Comparison of ENCODE assay signal across 14 mouse cellular contexts in genomic region chr2:119019538-119019937, GRCm38 (mm10). TPM values are rescaled to one million over a fixed set of nuclear protein-coding genes. Genes with fewer than 3 reads are reported as not detected.
DNase-seq lines count a peak whose midpoint lies in the region; ATAC-seq lines count a peak whose summit lies in the region.
"Had no signal": no experiment of that assay in that cellular context is flagged by ENCODE, and none has a peak within 500 bp of the region (broad histone marks: within the 10 kb centered on the region; RNA-seq: fewer than 3 reads in every experiment).

No protein-coding gene starts in this region.

- no peak overlapping the region for H3K27ac ChIP-seq in embryonic facial prominence, embryonic 12.5 days
- H3K27ac ChIP-seq in embryonic facial prominence, embryonic 10.5 days (replicated peaks): no peak overlapping the region
- H3K27ac ChIP-seq in midbrain, embryonic 13.5 days: no peak overlapping the region; the same call in 1 of the 2 replicates
- H3K27ac ChIP-seq in midbrain, embryonic 16.5 days (ENCODE audit: low read length): no peak overlapping the region
- peak overlapping the region; percentile 77 for H3K27ac ChIP-seq in hindbrain, embryonic 13.5 days
- no peak overlapping the region; the same call in 1 of the 2 replicates for H3K27ac ChIP-seq in neural tube, embryonic 14.5 days (ENCODE audit: low read depth, low read length)
- H3K27ac ChIP-seq: left cerebral cortex, adult 2 months; liver, embryonic 13.5 days had no signal

- 71% methylated on average over 4 of the region's 4 CpGs for WGBS in embryonic facial prominence, embryonic 12.5 days
- 71% methylated on average over 4 of the region's 4 CpGs for WGBS in embryonic facial prominence, embryonic 10.5 days
- WGBS in midbrain, embryonic 13.5 days: 51% methylated on average over 4 of the region's 4 CpGs
- 37% methylated on average over 4 of the region's 4 CpGs for WGBS in midbrain, embryonic 16.5 days
- WGBS in hindbrain, embryonic 13.5 days: 60% methylated on average over 4 of the region's 4 CpGs
- 48% methylated on average over 4 of the region's 4 CpGs for WGBS in neural tube, embryonic 14.5 days

- H3K9me3 ChIP-seq in embryonic facial prominence, embryonic 12.5 days: no peaks in the 10 kb centered on the region
- H3K9me3 ChIP-seq in embryonic facial prominence, embryonic 10.5 days: 0 out of 2 replicates have a peak, but pooled peaks cover 2% of the 10 kb centered on the region
- no peaks in the 10 kb centered on the region for H3K9me3 ChIP-seq in midbrain, embryonic 13.5 days
- H3K9me3 ChIP-seq in midbrain, embryonic 16.5 days (replicated peaks; ENCODE audit: control insufficient read depth, low read length, poor library complexity, severe bottlenecking): no peaks in the 10 kb centered on the region
- H3K9me3 ChIP-seq in hindbrain, embryonic 13.5 days: no peaks in the 10 kb centered on the region
- no peaks in the 10 kb centered on the region for H3K9me3 ChIP-seq in neural tube, embryonic 14.5 days (ENCODE audit: control insufficient read depth, low read length)

- no peaks in the 10 kb centered on the region for H3K27me3 ChIP-seq in embryonic facial prominence, embryonic 12.5 days
- no peaks in the 10 kb centered on the region for H3K27me3 ChIP-seq in embryonic facial prominence, embryonic 10.5 days (replicated peaks; ENCODE audit: low read depth, poor library complexity, severe bottlenecking)
- H3K27me3 ChIP-seq in midbrain, embryonic 13.5 days: no peaks in the 10 kb centered on the region
- H3K27me3 ChIP-seq in midbrain, embryonic 16.5 days (ENCODE audit: control insufficient read depth, insufficient read depth, low read depth, low read length): no peaks in the 10 kb centered on the region
- H3K27me3 ChIP-seq in hindbrain, embryonic 13.5 days: no peaks in the 10 kb centered on the region
- H3K27me3 ChIP-seq in neural tube, embryonic 14.5 days (ENCODE audit: control insufficient read depth, insufficient read depth, low read length): no peaks in the 10 kb centered on the region
- H3K27me3 ChIP-seq: liver, embryonic 13.5 days had no signal

- ATAC-seq in embryonic facial prominence, embryonic 12.5 days (ENCODE audit: insufficient number of reproducible peaks, insufficient read depth, low FRiP score, low TSS enrichment): no peak
- no peak; the same call in 1 of the 2 replicates for ATAC-seq in midbrain, embryonic 13.5 days
- no peak for ATAC-seq in midbrain, embryonic 16.5 days
- ATAC-seq in hindbrain, embryonic 13.5 days (ENCODE audit: low FRiP score): peak; percentile 68; the same call in 1 of the 2 replicates
- ATAC-seq in neural tube, embryonic 14.5 days (ENCODE audit: low read depth): peak; percentile 38

- no peak overlapping the region for H3K9ac ChIP-seq in embryonic facial prominence, embryonic 12.5 days
- H3K9ac ChIP-seq in midbrain, embryonic 13.5 days (replicated peaks): 0 out of 2 replicates have a peak overlapping the region, but pooled peaks have one; percentile 19
- H3K9ac ChIP-seq in midbrain, embryonic 16.5 days (ENCODE audit: low read depth, low read length): no peak overlapping the region
- 0 out of 2 replicates have a peak overlapping the region, but pooled peaks have one; percentile 55 for H3K9ac ChIP-seq in hindbrain, embryonic 13.5 days
- H3K9ac ChIP-seq in neural tube, embryonic 14.5 days (replicated peaks; ENCODE audit: low read depth, low read length): no peak overlapping the region
- H3K9ac ChIP-seq: liver, embryonic 13.5 days had no signal

- no peak for DNase-seq in embryonic facial prominence, embryonic 10.5 days (ENCODE audit: low spot score)
- DNase-seq in T-cell, adult 2 months (ENCODE audit: low spot score): no peak
- DNase-seq in embryo, embryonic 9.5 days (ENCODE audit: extremely low spot score): no peak
- DNase-seq: cerebellum, adult 2 months; kidney, adult 11 months; liver, embryonic 13.5 days; lung, postnatal 14 days had no signal

- H3K4me3 ChIP-seq in embryonic facial prominence, embryonic 12.5 days: no peak overlapping the region
- no peak overlapping the region for H3K4me3 ChIP-seq in embryonic facial prominence, embryonic 10.5 days
- no peak overlapping the region for H3K4me3 ChIP-seq in midbrain, embryonic 13.5 days (replicated peaks)
- no peak overlapping the region for H3K4me3 ChIP-seq in midbrain, embryonic 16.5 days (ENCODE audit: low read depth, low read length)
- no peak overlapping the region for H3K4me3 ChIP-seq in hindbrain, embryonic 13.5 days
- H3K4me3 ChIP-seq in neural tube, embryonic 14.5 days (ENCODE audit: low read depth, low read length): no peak overlapping the region
- H3K4me3 ChIP-seq: erythroblast, embryonic 14.5 days; left cerebral cortex, adult 2 months; liver, embryonic 13.5 days had no signal

- H3K4me1 ChIP-seq in embryonic facial prominence, embryonic 12.5 days: 0 out of 2 replicates have a peak, but pooled peaks cover 5% of the 10 kb centered on the region
- peaks cover 12% of the 10 kb centered on the region for H3K4me1 ChIP-seq in embryonic facial prominence, embryonic 10.5 days
- peaks cover 13% of the 10 kb centered on the region for H3K4me1 ChIP-seq in midbrain, embryonic 13.5 days (replicated peaks)
- peaks cover 3% of the 10 kb centered on the region; the same call in 1 of the 2 replicates for H3K4me1 ChIP-seq in midbrain, embryonic 16.5 days (ENCODE audit: control insufficient read depth, insufficient read depth, low read length)
- H3K4me1 ChIP-seq in hindbrain, embryonic 13.5 days (replicated peaks): peaks cover 11% of the 10 kb centered on the region
- peaks cover 5% of the 10 kb centered on the region for H3K4me1 ChIP-seq in neural tube, embryonic 14.5 days (ENCODE audit: control insufficient read depth, insufficient read depth, low read length)

- peaks cover 37% of the 10 kb centered on the region for H3K36me3 ChIP-seq in embryonic facial prominence, embryonic 12.5 days
- peaks cover 60% of the 10 kb centered on the region for H3K36me3 ChIP-seq in embryonic facial prominence, embryonic 10.5 days (replicated peaks)
- H3K36me3 ChIP-seq in midbrain, embryonic 13.5 days: peaks cover 42% of the 10 kb centered on the region
- H3K36me3 ChIP-seq in midbrain, embryonic 16.5 days (ENCODE audit: control insufficient read depth, insufficient read depth, low read length): peaks cover 25% of the 10 kb centered on the region
- peaks cover 55% of the 10 kb centered on the region for H3K36me3 ChIP-seq in hindbrain, embryonic 13.5 days
- H3K36me3 ChIP-seq in neural tube, embryonic 14.5 days (ENCODE audit: control insufficient read depth, insufficient read depth, low read length): peaks cover 14% of the 10 kb centered on the region; the same call in 1 of the 2 replicates

- H3K4me2 ChIP-seq in embryonic facial prominence, embryonic 12.5 days (replicated peaks): 0 out of 2 replicates have a peak overlapping the region, but pooled peaks have one; percentile 23
- peak overlapping the region; percentile 37; the same call in 1 of the 2 replicates for H3K4me2 ChIP-seq in midbrain, embryonic 13.5 days (replicated peaks)
- no peak overlapping the region for H3K4me2 ChIP-seq in midbrain, embryonic 16.5 days (ENCODE audit: low read length)
- peak overlapping the region; percentile 38 for H3K4me2 ChIP-seq in hindbrain, embryonic 13.5 days
- no peak overlapping the region for H3K4me2 ChIP-seq in neural tube, embryonic 14.5 days (ENCODE audit: low read depth, low read length)
- H3K4me2 ChIP-seq: liver, embryonic 13.5 days had no signal

RNA-seq across cellular contexts. Expression of gene Ccdc32, which starts 9.7 kb away (rescaled TPM):
- 22.6 and 23.3 TPM in 2 replicates for polyA plus RNA-seq in embryonic facial prominence, embryonic 12.5 days (2016; fragmentation: Nextera tagmentation; extraction: Ambion mirVana)
- 19.9 and 20.5 TPM in 2 replicates for polyA plus RNA-seq in embryonic facial prominence, embryonic 10.5 days (2016; fragmentation: Nextera tagmentation; extraction: Ambion mirVana)
- polyA plus RNA-seq in midbrain, embryonic 13.5 days (2015; fragmentation: Nextera tagmentation; extraction: Ambion mirVana): 30.7 and 31.9 TPM in 2 replicates
- 40.7 and 44.6 TPM in 2 replicates for polyA plus RNA-seq in midbrain, embryonic 16.5 days (2015; fragmentation: Nextera tagmentation; extraction: Ambion mirVana)
- polyA plus RNA-seq in hindbrain, embryonic 13.5 days (2015; fragmentation: Nextera tagmentation; extraction: Ambion mirVana): 34.2 and 36.0 TPM in 2 replicates
- 36.3 and 38.5 TPM in 2 replicates for polyA plus RNA-seq in neural tube, embryonic 14.5 days (2014; fragmentation: Nextera tagmentation; extraction: Ambion mirVana)

RNA-seq across cellular contexts. Expression of gene Rpusd2, which starts 15.1 kb away (rescaled TPM):
- 4.6 and 6.0 TPM in 2 replicates for polyA plus RNA-seq in embryonic facial prominence, embryonic 12.5 days (2016; fragmentation: Nextera tagmentation; extraction: Ambion mirVana)
- 7.3 and 8.0 TPM in 2 replicates for polyA plus RNA-seq in embryonic facial prominence, embryonic 10.5 days (2016; fragmentation: Nextera tagmentation; extraction: Ambion mirVana)
- 5.6 and 5.8 TPM in 2 replicates for polyA plus RNA-seq in midbrain, embryonic 13.5 days (2015; fragmentation: Nextera tagmentation; extraction: Ambion mirVana)
- polyA plus RNA-seq in midbrain, embryonic 16.5 days (2015; fragmentation: Nextera tagmentation; extraction: Ambion mirVana): 4.1 and 4.5 TPM in 2 replicates
- polyA plus RNA-seq in hindbrain, embryonic 13.5 days (2015; fragmentation: Nextera tagmentation; extraction: Ambion mirVana): 4.4 and 4.7 TPM in 2 replicates
- polyA plus RNA-seq in neural tube, embryonic 14.5 days (2014; fragmentation: Nextera tagmentation; extraction: Ambion mirVana): 4.1 and 4.4 TPM in 2 replicates

RNA-seq across cellular contexts. Expression of gene Knl1, which starts 27.4 kb away (rescaled TPM):
- 54.3 and 55.0 TPM in 2 replicates for polyA plus RNA-seq in embryonic facial prominence, embryonic 12.5 days (2016; fragmentation: Nextera tagmentation; extraction: Ambion mirVana)
- polyA plus RNA-seq in embryonic facial prominence, embryonic 10.5 days (2016; fragmentation: Nextera tagmentation; extraction: Ambion mirVana): 54.0 and 58.3 TPM in 2 replicates
- polyA plus RNA-seq in midbrain, embryonic 13.5 days (2015; fragmentation: Nextera tagmentation; extraction: Ambion mirVana): 26.6 and 30.8 TPM in 2 replicates
- 4.5 and 8.4 TPM in 2 replicates for polyA plus RNA-seq in midbrain, embryonic 16.5 days (2015; fragmentation: Nextera tagmentation; extraction: Ambion mirVana)
- polyA plus RNA-seq in hindbrain, embryonic 13.5 days (2015; fragmentation: Nextera tagmentation; extraction: Ambion mirVana): 11.9 and 15.2 TPM in 2 replicates
- polyA plus RNA-seq in neural tube, embryonic 14.5 days (2014; fragmentation: Nextera tagmentation; extraction: Ambion mirVana): 2.9 and 4.9 TPM in 2 replicates

Comparison
In these comparisons a context has a peak if more than half of its experiments do, and no peak if none do; other contexts are left out.
1. H3K4me2 ChIP-seq: peak in embryonic facial prominence, embryonic 12.5 days (single experiment), midbrain, embryonic 13.5 days (single experiment) and hindbrain, embryonic 13.5 days (single experiment); none in midbrain, embryonic 16.5 days (single experiment) and neural tube, embryonic 14.5 days (single experiment).
2. H3K9ac ChIP-seq: peak in midbrain, embryonic 13.5 days (single experiment) and hindbrain, embryonic 13.5 days (single experiment); none in embryonic facial prominence, embryonic 12.5 days (single experiment), midbrain, embryonic 16.5 days (single experiment) and neural tube, embryonic 14.5 days (single experiment).
3. ATAC-seq: peak in hindbrain, embryonic 13.5 days (single experiment) and neural tube, embryonic 14.5 days (single experiment); none in embryonic facial prominence, embryonic 12.5 days (single experiment), midbrain, embryonic 13.5 days (single experiment) and midbrain, embryonic 16.5 days (single experiment).